Mouse (Mus musculus) limb, embryonic 12.5 days (tissue): ENCODE data around the gene Zfp775. TPM values are rescaled to one million over a fixed set of nuclear protein-coding genes. Genes with fewer than 3 reads are reported as not detected.

ENCODE experiments used
- ATAC-seq: fragments of 200-750 bp; cut with Nextera tagmentation; 2 replicates; pipeline ENCODE4 v1.8.0; 2017; ENCODE audit warnings: low read depth, moderate TSS enrichment; ENCODE audit not compliant: insufficient number of reproducible peaks, insufficient read depth, low FRiP score, low TSS enrichment
- H3K27ac ChIP-seq: fragments of 300-500 bp; sonication (generic); 2 replicates; pipeline ENCODE4 v1.5.1; 2016; ENCODE audit warnings: mild to moderate bottlenecking, moderate library complexity
- H3K27me3 ChIP-seq: fragments of 300-500 bp; sonication (generic); 2 replicates; pipeline ENCODE4 v1.6.1; 2016; ENCODE audit warnings: mild to moderate bottlenecking, moderate library complexity
- H3K36me3 ChIP-seq: fragments of 300-500 bp; sonication (generic); 2 replicates; pipeline ENCODE4 v1.6.1; 2016; ENCODE audit warnings: mild to moderate bottlenecking, moderate library complexity
- H3K4me1 ChIP-seq: fragments of 300-500 bp; sonication (generic); replicated peaks from 2 replicates; pipeline ENCODE4 v1.6.1; 2016
- H3K4me2 ChIP-seq: fragments of 300-500 bp; sonication (generic); 2 replicates; pipeline ENCODE4 v1.6.1; 2016; ENCODE audit warnings: mild to moderate bottlenecking, moderate library complexity
- H3K4me3 ChIP-seq: fragments of 300-500 bp; sonication (generic); replicated peaks from 2 replicates; pipeline ENCODE4 v1.5.1; 2016; ENCODE audit warnings: mild to moderate bottlenecking
- H3K9ac ChIP-seq: fragments of 300-500 bp; sonication (generic); replicated peaks from 2 replicates; pipeline ENCODE4 v1.6.1; 2016; ENCODE audit warnings: mild to moderate bottlenecking, moderate library complexity
- H3K9me3 ChIP-seq: fragments of 300-500 bp; sonication (generic); 2 replicates; pipeline ENCODE4 v1.6.1; 2016; ENCODE audit warnings: mild to moderate bottlenecking, moderate library complexity
- WGBS: fragments of 180-500 bp; shearing (Covaris S2); methylation state at CpG from one replicate; pipeline ENCODE4 v1.1.7; 2016; 5-methylcytosine and 5-hydroxymethylcytosine counted together
- polyA plus RNA-seq: library from polyadenylated mRNA; unstranded; fragments of >200 nt; fragmentation: Nextera tagmentation; extraction: Ambion mirVana; gene quantifications from 2 replicates; pipeline ENCODE4 v1.2.1, GENCODE M21; 2016

Gene Zfp775
- 9.7 and 10.5 TPM in 2 replicates for polyA plus RNA-seq

DNA sequence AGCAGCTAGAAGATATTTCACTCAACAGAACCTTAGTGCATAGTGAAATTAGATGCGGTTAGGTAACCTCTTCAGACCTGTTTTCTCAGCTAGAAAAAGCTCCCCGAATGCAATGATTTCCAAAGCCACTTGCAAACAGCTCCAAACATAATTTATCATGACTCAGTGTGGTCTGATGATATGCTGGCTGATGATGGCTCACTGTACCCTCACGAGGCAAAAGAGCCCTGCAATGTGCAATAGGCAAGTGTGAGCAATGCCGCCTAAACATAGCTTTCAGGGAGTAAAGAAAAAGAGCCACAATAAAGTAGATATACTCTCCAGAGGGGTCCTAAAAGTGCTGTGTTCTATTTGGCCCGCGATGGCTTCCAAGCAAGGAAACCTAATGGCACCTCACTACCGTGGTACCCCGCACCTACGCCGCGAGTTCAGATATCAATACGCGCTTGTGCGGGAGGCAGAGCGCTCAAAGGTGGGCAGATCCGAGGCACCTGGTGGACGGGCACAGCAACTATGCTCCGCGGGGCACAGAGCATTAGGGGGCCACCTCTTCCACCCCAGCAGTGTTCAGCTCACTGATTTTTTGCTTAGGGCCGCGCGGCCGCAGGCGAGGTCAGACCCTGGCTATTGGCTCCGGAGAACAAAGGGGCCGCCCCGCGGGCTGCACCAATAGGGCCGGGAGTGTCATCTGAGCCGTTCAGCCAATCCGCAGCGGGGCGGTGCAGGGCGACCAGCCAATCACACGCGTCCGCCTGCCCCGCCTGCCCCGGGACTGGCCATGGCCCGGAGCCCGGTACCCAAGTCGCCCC, at the start of gene Zfp775:
Gene Zfp775 (plus strand): TSS at position 793 of the 809 bp plus-strand sequence.
- H3K9me3 ChIP-seq: peaks cover 20% of the 10 kb centered on the region
- peak within 1 kb of the TSS; percentile 66 for H3K4me3 ChIP-seq
- 4% methylated on average over 42 of the region's 42 CpGs for WGBS
- H3K9ac ChIP-seq: peak within 1 kb of the TSS; percentile 83
- peaks cover 38% of the 10 kb centered on the region for H3K36me3 ChIP-seq
- ATAC-seq: peak; percentile 99
- H3K27ac ChIP-seq: peak within 1 kb of the TSS; percentile 79
- H3K4me2 ChIP-seq: peak within 1 kb of the TSS; percentile 84
- peaks cover 15% of the 10 kb centered on the region; the same call in 1 of the 2 replicates for H3K4me1 ChIP-seq
- no peaks in the 10 kb centered on the region for H3K27me3 ChIP-seq

DNA sequence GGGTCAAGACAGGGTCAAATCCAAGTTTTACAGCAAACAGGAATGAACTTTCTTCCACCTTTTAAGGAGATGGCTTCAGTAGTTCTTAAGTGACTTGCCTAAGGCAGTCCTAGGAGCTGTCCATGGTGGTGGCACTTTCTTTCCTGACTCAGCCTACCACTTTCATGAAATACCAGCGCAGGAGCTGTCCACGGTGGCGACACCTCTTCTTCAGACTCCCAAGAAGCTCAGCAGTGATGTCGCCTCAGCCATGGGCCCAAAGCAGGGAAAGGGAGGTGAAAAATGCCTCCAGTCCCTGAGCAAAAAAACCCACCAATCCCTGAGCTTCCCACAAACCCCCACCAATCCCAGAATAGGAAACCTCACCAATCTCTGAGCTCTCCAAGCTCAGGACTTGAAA, 48.9 kb upstream of the Zfp775 start:
- H3K27ac ChIP-seq: no peak overlapping the region
- H3K9me3 ChIP-seq: no peaks in the 10 kb centered on the region
- H3K27me3 ChIP-seq: no peaks in the 10 kb centered on the region
- H3K36me3 ChIP-seq: 0 out of 2 replicates have a peak, but pooled peaks cover 10% of the 10 kb centered on the region
- ATAC-seq: no peak
- no peak overlapping the region for H3K9ac ChIP-seq
- H3K4me3 ChIP-seq: no peak overlapping the region
- no peak overlapping the region for H3K4me2 ChIP-seq
- H3K4me1 ChIP-seq: peaks cover 6% of the 10 kb centered on the region
- WGBS: 62% methylated on average over 4 of the region's 4 CpGs

DNA sequence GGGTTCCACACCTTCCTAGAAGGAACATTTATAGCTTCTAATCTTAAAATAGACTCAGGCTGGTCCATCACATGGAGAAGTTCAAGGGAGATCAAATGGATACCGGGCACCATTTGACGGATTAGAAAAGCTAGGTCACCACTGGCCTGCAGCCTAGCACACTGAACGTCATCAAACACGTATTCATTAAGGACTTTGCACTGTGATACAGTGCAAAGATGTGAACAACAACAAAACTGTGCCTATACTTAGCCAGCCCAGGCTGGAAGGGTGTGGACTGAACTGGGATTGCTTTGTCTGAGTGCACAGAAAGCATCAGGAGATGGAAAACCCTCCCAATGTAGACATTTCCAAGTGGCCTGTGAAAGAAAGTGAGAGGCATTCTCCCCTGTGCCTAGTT, 48.0 kb upstream of the Zfp775 start:
- Histone ChIP-seq H3K4me2 (peak overlapping the region; percentile 74), H3K4me1 (peaks cover 9% of the 10 kb centered on the region), H3K36me3 (0 out of 2 replicates have a peak, but pooled peaks cover 10% of the 10 kb centered on the region), H3K27me3 (no peaks in the 10 kb centered on the region), H3K4me3 (peak overlapping the region; percentile 52), H3K9ac (peak overlapping the region; percentile 72), H3K9me3 (no peaks in the 10 kb centered on the region), H3K27ac (peak overlapping the region; percentile 96)
- WGBS: 88% methylated on average over 4 of the region's 4 CpGs
- no peak for ATAC-seq

DNA sequence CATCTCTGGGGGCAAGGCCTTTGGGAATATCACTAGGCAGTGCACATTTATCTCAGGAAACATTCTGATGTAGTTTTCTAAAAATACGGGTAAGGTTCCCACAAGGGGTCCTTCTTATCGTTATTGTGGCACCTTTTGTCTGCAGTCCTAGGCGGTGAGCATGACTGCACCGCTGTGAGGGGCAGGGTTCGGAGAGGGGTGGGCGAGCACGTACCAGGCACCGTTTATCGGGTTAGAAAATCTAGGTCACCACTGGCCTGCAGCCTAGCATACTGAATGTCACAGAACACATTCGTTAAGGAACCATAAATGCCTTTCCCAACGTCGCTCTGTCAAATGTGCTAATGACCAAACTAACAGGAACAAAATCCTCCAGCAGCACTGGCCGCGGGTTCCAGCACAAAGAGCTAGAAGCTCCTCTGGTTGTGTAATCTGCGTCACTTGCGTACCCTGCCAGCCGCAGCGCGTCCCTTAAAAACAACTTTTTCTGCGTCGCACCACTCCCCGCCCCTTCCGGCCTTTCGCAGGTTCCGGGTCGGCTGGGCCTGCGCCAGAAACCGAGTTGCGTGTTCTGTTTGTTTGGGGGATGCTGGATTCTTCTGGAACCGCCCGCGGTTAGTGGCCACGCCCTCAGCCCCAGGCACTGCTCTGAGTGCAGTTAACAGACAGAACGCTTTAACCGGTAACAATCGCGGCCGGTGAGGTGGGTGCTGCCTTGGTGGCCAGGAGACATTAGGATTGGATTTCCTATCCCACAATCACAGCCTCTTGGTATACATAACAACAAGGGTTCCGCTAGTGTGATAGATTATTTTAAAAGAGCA, 47.4 kb upstream of the Zfp775 start, which contains the start of gene Lrrc61:
Gene Lrrc61 (plus strand): TSS at position 517 of the 824 bp plus-strand sequence.
- H3K4me2 ChIP-seq: peak within 1 kb of the TSS; percentile 74
- peaks cover 9% of the 10 kb centered on the region for H3K4me1 ChIP-seq
- peak within 1 kb of the TSS; percentile 96 for H3K27ac ChIP-seq
- ATAC-seq: peak; percentile 87
- 1% methylated on average over 39 of the region's 39 CpGs for WGBS
- H3K36me3 ChIP-seq: 0 out of 2 replicates have a peak, but pooled peaks cover 10% of the 10 kb centered on the region
- H3K4me3 ChIP-seq: peak within 1 kb of the TSS; percentile 52
- peak within 1 kb of the TSS; percentile 72 for H3K9ac ChIP-seq
- no peaks in the 10 kb centered on the region for H3K27me3 ChIP-seq
- no peaks in the 10 kb centered on the region for H3K9me3 ChIP-seq

- 37% methylated on average over 13 of the region's 14 CpGs for WGBS
- peak; percentile 82 for ATAC-seq
Measured at GRCm38 (mm10) chr6:48555104-48555890, 46.6 kb upstream of the Zfp775 start.

DNA sequence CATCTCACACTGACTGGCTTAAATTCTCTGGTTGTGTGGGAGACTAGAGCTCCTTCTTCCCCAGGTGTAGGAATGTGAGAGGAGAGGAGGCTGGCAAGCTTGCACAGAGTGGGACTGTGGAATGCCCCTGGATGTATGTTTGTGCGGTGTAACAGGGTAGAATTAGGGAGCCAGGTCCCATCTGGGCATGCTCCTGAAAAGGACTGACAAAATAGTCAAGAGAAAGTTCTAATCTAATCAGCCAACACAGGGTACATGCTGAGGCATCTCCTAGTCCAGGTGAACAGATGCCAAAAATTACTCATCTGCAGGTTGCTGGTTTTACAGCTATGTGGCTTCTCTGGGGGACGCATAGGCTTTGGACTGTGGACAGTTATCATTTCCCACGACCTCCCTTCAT, 45.9 kb upstream of the Zfp775 start:
- H3K4me3 ChIP-seq: peak overlapping the region; percentile 52; the same call in 1 of the 2 replicates
- H3K9ac ChIP-seq: no peak overlapping the region

More at GRCm38 (mm10) chr6:48555104-48555890, 46.6 kb upstream of the Zfp775 start:
- Histone ChIP-seq H3K27me3 (no peaks in the 10 kb centered on the region), H3K4me1 (peaks cover 9% of the 10 kb centered on the region), H3K4me3 (peak overlapping the region; percentile 52), H3K9ac (peak overlapping the region; percentile 72), H3K36me3 (peaks cover 13% of the 10 kb centered on the region; the same call in 1 of the 2 replicates), H3K4me2 (peak overlapping the region; percentile 74), H3K27ac (peak overlapping the region; percentile 96), H3K9me3 (no peaks in the 10 kb centered on the region)

GRCm38 (mm10) chr6:48565693-48566310, 36.1 kb upstream of the Zfp775 start:
- Histone ChIP-seq H3K27ac (peak overlapping the region; percentile 67; the same call in 1 of the 2 replicates), H3K9me3 (no peaks in the 10 kb centered on the region), H3K4me1 (peaks cover 14% of the 10 kb centered on the region), H3K9ac (no peak overlapping the region), H3K4me3 (no peak overlapping the region), H3K4me2 (no peak overlapping the region), H3K36me3 (peaks cover 23% of the 10 kb centered on the region; the same call in 1 of the 2 replicates), H3K27me3 (no peaks in the 10 kb centered on the region)
- WGBS: 82% methylated on average over 4 of the region's 4 CpGs
- ATAC-seq: no peak; the same call in 1 of the 2 replicates

More for the DNA sequence above, 45.9 kb upstream of the Zfp775 start:
- 96% methylated on average over 3 of the region's 3 CpGs for WGBS
- no peak for ATAC-seq
- Histone ChIP-seq H3K36me3 (peaks cover 17% of the 10 kb centered on the region; the same call in 1 of the 2 replicates), H3K4me2 (peak overlapping the region; percentile 74; the same call in 1 of the 2 replicates), H3K27me3 (no peaks in the 10 kb centered on the region), H3K4me1 (peaks cover 9% of the 10 kb centered on the region), H3K9me3 (no peaks in the 10 kb centered on the region), H3K27ac (peak overlapping the region; percentile 96; the same call in 1 of the 2 replicates)

GRCm38 (mm10) chr6:48566312-48566711, 35.6 kb upstream of the Zfp775 start:
- H3K4me1 ChIP-seq: peaks cover 14% of the 10 kb centered on the region
- H3K27me3 ChIP-seq: no peaks in the 10 kb centered on the region
- H3K9me3 ChIP-seq: no peaks in the 10 kb centered on the region
- no peak overlapping the region for H3K9ac ChIP-seq
- WGBS: 62% methylated on average over 5 of the region's 5 CpGs
- ATAC-seq: peak; percentile 71; the same call in 1 of the 2 replicates
- no peak overlapping the region for H3K4me2 ChIP-seq
- H3K27ac ChIP-seq: peak overlapping the region; percentile 67
- H3K4me3 ChIP-seq: no peak overlapping the region
- H3K36me3 ChIP-seq: peaks cover 23% of the 10 kb centered on the region; the same call in 1 of the 2 replicates

GRCm38 (mm10) chr6:48568036-48568984, 33.6 kb upstream of the Zfp775 start:
- 0 out of 2 replicates have a peak overlapping the region, but pooled peaks have one; percentile 23 for H3K27ac ChIP-seq
- peaks cover 23% of the 10 kb centered on the region; the same call in 1 of the 2 replicates for H3K36me3 ChIP-seq
- ATAC-seq: no peak
- no peaks in the 10 kb centered on the region for H3K27me3 ChIP-seq
- no peak overlapping the region for H3K4me2 ChIP-seq
- no peaks in the 10 kb centered on the region for H3K9me3 ChIP-seq
- no peak overlapping the region for H3K4me3 ChIP-seq
- WGBS: 88% methylated on average over 21 of the region's 21 CpGs
- no peak overlapping the region for H3K9ac ChIP-seq
- peaks cover 27% of the 10 kb centered on the region for H3K4me1 ChIP-seq
